Mouse (Mus musculus): Measurements from ENCODE around the gene Eif4g2. TPM values are rescaled to one million over a fixed set of nuclear protein-coding genes. Genes with fewer than 3 reads are reported as not detected.

Gene Eif4g2
- polyA plus RNA-seq, 1 experiment from 2014 or later: 1,988 TPM

- Histone ChIP-seq H3K4me3 (ENCODE audit: low read depth, low read length) (no peak overlapping the region), H3K27me3 (ENCODE audit: control insufficient read depth, insufficient read depth, low read length) (no peaks in the 10 kb centered on the region), H3K9me3 (replicated peaks; ENCODE audit: control insufficient read depth, low read length) (no peaks in the 10 kb centered on the region), H3K4me1 (ENCODE audit: control insufficient read depth, insufficient read depth, low read length) (no peaks in the 10 kb centered on the region), H3K27ac (replicated peaks; ENCODE audit: low read depth, low read length) (no peak overlapping the region), H3K9ac (replicated peaks; ENCODE audit: low read length) (no peak overlapping the region), H3K36me3 (replicated peaks; ENCODE audit: control insufficient read depth, insufficient read depth, low read depth, low read length) (no peaks in the 10 kb centered on the region), H3K4me2 (ENCODE audit: low read depth, low read length) (no peak overlapping the region)
- DNase-seq (ENCODE audit: low spot score): no peak
- 80% methylated on average over 2 of the region's 2 CpGs for WGBS
- ATAC-seq (replicated peaks; ENCODE audit: insufficient number of reproducible peaks, low FRiP score, low TSS enrichment, low read depth): no peak
Measured at GRCm38 (mm10) chr7:111109561-111109960, 26.7 kb upstream of the Eif4g2 start.

GRCm38 (mm10) chr7:111109161-111109560 lies 26.3 kb upstream of the Eif4g2 start:
- no peaks in the 10 kb centered on the region for H3K36me3 ChIP-seq (replicated peaks; ENCODE audit: control insufficient read depth, insufficient read depth, low read depth, low read length)
- no peaks in the 10 kb centered on the region for H3K4me1 ChIP-seq (ENCODE audit: control insufficient read depth, insufficient read depth, low read length)
- no peak overlapping the region for H3K4me3 ChIP-seq (ENCODE audit: low read depth, low read length)
- no peak overlapping the region for H3K4me2 ChIP-seq (ENCODE audit: low read depth, low read length)
- DNase-seq (ENCODE audit: low spot score) (peak; percentile 8), ATAC-seq (replicated peaks; ENCODE audit: insufficient number of reproducible peaks, low FRiP score, low TSS enrichment, low read depth) (no peak)
- WGBS: 91% methylated on average over 2 of the region's 2 CpGs
- H3K9ac ChIP-seq (replicated peaks; ENCODE audit: low read length): no peak overlapping the region
- H3K27me3 ChIP-seq (ENCODE audit: control insufficient read depth, insufficient read depth, low read length): no peaks in the 10 kb centered on the region
- H3K27ac ChIP-seq (replicated peaks; ENCODE audit: low read depth, low read length): no peak overlapping the region
- no peaks in the 10 kb centered on the region for H3K9me3 ChIP-seq (replicated peaks; ENCODE audit: control insufficient read depth, low read length)

GRCm38 (mm10) chr7:111098196-111098595 lies 15.4 kb upstream of the Eif4g2 start:
- Histone ChIP-seq H3K27ac (replicated peaks; ENCODE audit: low read depth, low read length) (no peak overlapping the region), H3K36me3 (replicated peaks; ENCODE audit: control insufficient read depth, insufficient read depth, low read depth, low read length) (no peaks in the 10 kb centered on the region), H3K4me3 (ENCODE audit: low read depth, low read length) (no peak overlapping the region), H3K27me3 (ENCODE audit: control insufficient read depth, insufficient read depth, low read length) (no peaks in the 10 kb centered on the region), H3K4me2 (ENCODE audit: low read depth, low read length) (no peak overlapping the region), H3K4me1 (ENCODE audit: control insufficient read depth, insufficient read depth, low read length) (no peaks in the 10 kb centered on the region), H3K9ac (replicated peaks; ENCODE audit: low read length) (no peak overlapping the region), H3K9me3 (replicated peaks; ENCODE audit: control insufficient read depth, low read length) (no peaks in the 10 kb centered on the region)
- WGBS: 95% methylated on average over 1 of the region's 1 CpGs
- DNase-seq (ENCODE audit: low spot score) (no peak), ATAC-seq (replicated peaks; ENCODE audit: insufficient number of reproducible peaks, low FRiP score, low TSS enrichment, low read depth) (no peak)

- Histone ChIP-seq H3K4me1 (ENCODE audit: control insufficient read depth, insufficient read depth, low read length) (no peaks in the 10 kb centered on the region), H3K27ac (replicated peaks; ENCODE audit: low read depth, low read length) (no peak overlapping the region), H3K4me3 (ENCODE audit: low read depth, low read length) (no peak overlapping the region), H3K9ac (replicated peaks; ENCODE audit: low read length) (no peak overlapping the region), H3K27me3 (ENCODE audit: control insufficient read depth, insufficient read depth, low read length) (no peaks in the 10 kb centered on the region), H3K4me2 (ENCODE audit: low read depth, low read length) (no peak overlapping the region), H3K9me3 (replicated peaks; ENCODE audit: control insufficient read depth, low read length) (no peaks in the 10 kb centered on the region), H3K36me3 (replicated peaks; ENCODE audit: control insufficient read depth, insufficient read depth, low read depth, low read length) (no peaks in the 10 kb centered on the region)
- ATAC-seq (replicated peaks; ENCODE audit: insufficient number of reproducible peaks, low FRiP score, low TSS enrichment, low read depth) (no peak), DNase-seq (ENCODE audit: low spot score) (no peak)
- WGBS: 78% methylated on average over 2 of the region's 2 CpGs
Measured at GRCm38 (mm10) chr7:111095169-111095568, 12.3 kb upstream of the Eif4g2 start.

GRCm38 (mm10) chr7:111085153-111085552 lies 2.3 kb upstream of the Eif4g2 start:
- H3K36me3 ChIP-seq (replicated peaks; ENCODE audit: control insufficient read depth, insufficient read depth, low read depth, low read length): peaks cover 4% of the 10 kb centered on the region
- ATAC-seq (replicated peaks; ENCODE audit: insufficient number of reproducible peaks, low FRiP score, low TSS enrichment, low read depth): no peak
- no peak overlapping the region for H3K4me2 ChIP-seq (ENCODE audit: low read depth, low read length)
- no peak overlapping the region for H3K9ac ChIP-seq (replicated peaks; ENCODE audit: low read length)
- H3K27me3 ChIP-seq (ENCODE audit: control insufficient read depth, insufficient read depth, low read length): no peaks in the 10 kb centered on the region
- H3K4me3 ChIP-seq (ENCODE audit: low read depth, low read length): no peak overlapping the region
- no peaks in the 10 kb centered on the region for H3K4me1 ChIP-seq (ENCODE audit: control insufficient read depth, insufficient read depth, low read length)
- H3K9me3 ChIP-seq (replicated peaks; ENCODE audit: control insufficient read depth, low read length): no peaks in the 10 kb centered on the region
- H3K27ac ChIP-seq (replicated peaks; ENCODE audit: low read depth, low read length): no peak overlapping the region
- no peak for DNase-seq (ENCODE audit: low spot score)

- no peak overlapping the region for H3K9ac ChIP-seq (replicated peaks; ENCODE audit: low read length)
- no peak overlapping the region for H3K4me3 ChIP-seq (ENCODE audit: low read depth, low read length)
- no peaks in the 10 kb centered on the region for H3K27me3 ChIP-seq (ENCODE audit: control insufficient read depth, insufficient read depth, low read length)
- H3K27ac ChIP-seq (replicated peaks; ENCODE audit: low read depth, low read length): no peak overlapping the region
- DNase-seq (ENCODE audit: low spot score) (no peak), ATAC-seq (replicated peaks; ENCODE audit: insufficient number of reproducible peaks, low FRiP score, low TSS enrichment, low read depth) (no peak)
- no peaks in the 10 kb centered on the region for H3K9me3 ChIP-seq (replicated peaks; ENCODE audit: control insufficient read depth, low read length)
- peaks cover 10% of the 10 kb centered on the region for H3K36me3 ChIP-seq (replicated peaks; ENCODE audit: control insufficient read depth, insufficient read depth, low read depth, low read length)
- H3K4me1 ChIP-seq (ENCODE audit: control insufficient read depth, insufficient read depth, low read length): no peaks in the 10 kb centered on the region
- 94% methylated on average over 2 of the region's 2 CpGs for WGBS
- no peak overlapping the region for H3K4me2 ChIP-seq (ENCODE audit: low read depth, low read length)
Measured at GRCm38 (mm10) chr7:111084443-111084842, 1.6 kb upstream of the Eif4g2 start.

GRCm38 (mm10) chr7:111083733-111084120 lies 897 bp upstream of the Eif4g2 start:
- Histone ChIP-seq H3K27me3 (ENCODE audit: control insufficient read depth, insufficient read depth, low read length) (no peaks in the 10 kb centered on the region), H3K9me3 (replicated peaks; ENCODE audit: control insufficient read depth, low read length) (no peaks in the 10 kb centered on the region), H3K4me2 (ENCODE audit: low read depth, low read length) (peak overlapping the region; percentile 43), H3K4me3 (ENCODE audit: low read depth, low read length) (peak overlapping the region; percentile 100), H3K27ac (replicated peaks; ENCODE audit: low read depth, low read length) (peak overlapping the region; percentile 99), H3K36me3 (replicated peaks; ENCODE audit: control insufficient read depth, insufficient read depth, low read depth, low read length) (peaks cover 10% of the 10 kb centered on the region), H3K4me1 (ENCODE audit: control insufficient read depth, insufficient read depth, low read length) (no peaks in the 10 kb centered on the region), H3K9ac (replicated peaks; ENCODE audit: low read length) (peak overlapping the region; percentile 100)
- 17% methylated on average over 4 of the region's 4 CpGs for WGBS
- DNase-seq (ENCODE audit: low spot score) (peak; percentile 55), ATAC-seq (replicated peaks; ENCODE audit: insufficient number of reproducible peaks, low FRiP score, low TSS enrichment, low read depth) (no peak)

GRCm38 (mm10) chr7:111082043-111082821 lies 598 bp downstream of the Eif4g2 start:
- peak; percentile 61 for ATAC-seq (replicated peaks; ENCODE audit: insufficient number of reproducible peaks, low FRiP score, low TSS enrichment, low read depth)
- H3K9ac ChIP-seq (replicated peaks; ENCODE audit: low read length): peak overlapping the region; percentile 100
- under 1% methylated on average over 81 of the region's 83 CpGs for WGBS

More at GRCm38 (mm10) chr7:111082043-111082821, 598 bp downstream of the Eif4g2 start:
- Histone ChIP-seq H3K4me3 (ENCODE audit: low read depth, low read length) (peak overlapping the region; percentile 100), H3K36me3 (replicated peaks; ENCODE audit: control insufficient read depth, insufficient read depth, low read depth, low read length) (peaks cover 18% of the 10 kb centered on the region), H3K4me1 (ENCODE audit: control insufficient read depth, insufficient read depth, low read length) (no peaks in the 10 kb centered on the region), H3K9me3 (replicated peaks; ENCODE audit: control insufficient read depth, low read length) (no peaks in the 10 kb centered on the region), H3K27ac (replicated peaks; ENCODE audit: low read depth, low read length) (peak overlapping the region; percentile 99), H3K27me3 (ENCODE audit: control insufficient read depth, insufficient read depth, low read length) (no peaks in the 10 kb centered on the region), H3K4me2 (ENCODE audit: low read depth, low read length) (peak overlapping the region; percentile 24)
- peak; percentile 91 for DNase-seq (ENCODE audit: low spot score)

All from embryonic facial prominence, embryonic 11.5 days (tissue).